Mouse (Mus musculus) right cerebral cortex, postnatal 10 days (tissue): ENCODE measurements around the gene Rnf220.

ENCODE experiments used
- DNase-seq, 2 experiments: peaks; one replicate each; pipeline ENCODE4 v3.0.0; 2021; ENCODE audit warnings: low spot score in 2 of 2

The Rnf220 gene

GRCm38 (mm10) chr4:117489566-117489965 is 7.3 kb downstream of the Rnf220 start:
- no peak for DNase-seq

GRCm38 (mm10) chr4:117487471-117487870 is 9.4 kb downstream of the Rnf220 start:
- DNase-seq = no peak

GRCm38 (mm10) chr4:117486188-117486587 is 10.7 kb downstream of the Rnf220 start:
- no peak for DNase-seq

- DNase-seq = no peak
These were observed 11.6 kb downstream of the Rnf220 start for GRCm38 (mm10) chr4:117485045-117485780.

- peak; percentile 68 to 70 for DNase-seq
These were observed 12.4 kb downstream of the Rnf220 start for GRCm38 (mm10) chr4:117484256-117485044.

GRCm38 (mm10) chr4:117483931-117484255 is 13.0 kb downstream of the Rnf220 start:
- peak; percentile 29 to 35 for DNase-seq

- no peak for DNase-seq
These were observed 14.7 kb downstream of the Rnf220 start for GRCm38 (mm10) chr4:117482103-117482502.

- no peak for DNase-seq
These were observed 16.0 kb downstream of the Rnf220 start for GRCm38 (mm10) chr4:117480611-117481445.

- no peak for DNase-seq
These were observed 16.9 kb downstream of the Rnf220 start for GRCm38 (mm10) chr4:117479951-117480350.

- peak; percentile 37 to 54 for DNase-seq
These were observed 18.7 kb downstream of the Rnf220 start for GRCm38 (mm10) chr4:117478101-117478673.

GRCm38 (mm10) chr4:117477401-117477800 is 19.5 kb downstream of the Rnf220 start:
- peak in 1 of 2 experiments; percentile 27 for DNase-seq

- no peak for DNase-seq
These were observed 20.1 kb downstream of the Rnf220 start for GRCm38 (mm10) chr4:117476777-117477176.

- no peak for DNase-seq
These were observed 20.5 kb downstream of the Rnf220 start for GRCm38 (mm10) chr4:117476355-117476754.

GRCm38 (mm10) chr4:117473985-117474354 is 22.9 kb downstream of the Rnf220 start:
- DNase-seq = no peak

GRCm38 (mm10) chr4:117473291-117473984 is 23.4 kb downstream of the Rnf220 start:
- no peak for DNase-seq

GRCm38 (mm10) chr4:117469471-117469870 is 27.4 kb downstream of the Rnf220 start:
- DNase-seq = no peak

- DNase-seq = no peak
These were observed 28.9 kb downstream of the Rnf220 start for GRCm38 (mm10) chr4:117467936-117468335.

- DNase-seq = no peak
These were observed 47.7 kb downstream of the Rnf220 start for GRCm38 (mm10) chr4:117449151-117449550.

- no peak for DNase-seq
These were observed 48.9 kb downstream of the Rnf220 start for GRCm38 (mm10) chr4:117447926-117448325.

- no peak for DNase-seq
These were observed 51.2 kb downstream of the Rnf220 start for GRCm38 (mm10) chr4:117445516-117446207.

- no peak for DNase-seq
These were observed 57.9 kb downstream of the Rnf220 start for GRCm38 (mm10) chr4:117438919-117439318.
